Mouse (Mus musculus) bone marrow, adult 2 months (tissue): Measurements from ENCODE around the gene Gm10160. TPM values are rescaled to one million over a fixed set of nuclear protein-coding genes. Genes with fewer than 3 reads are reported as not detected.

ENCODE experiments used
- H3K27ac ChIP-seq: fragments of 200-500 bp; 2 replicates; pipeline ENCODE4 v1.5.1; 2012; ENCODE audit warnings: low read depth, mild to moderate bottlenecking, control low read depth, inconsistent platforms, low read length; ENCODE audit not compliant: control insufficient read depth, poor library complexity, insufficient read depth
- H3K4me1 ChIP-seq: fragments of 200-500 bp; 2 replicates; pipeline ENCODE4 v1.6.1; 2011; ENCODE audit warnings: low read length; ENCODE audit not compliant: control insufficient read depth, insufficient read depth
- H3K4me3 ChIP-seq: fragments of 200-500 bp; replicated peaks from 2 replicates; pipeline ENCODE3; 2011; ENCODE audit warnings: mild to moderate bottlenecking, low read depth, low read length, control low read depth; ENCODE audit not compliant: control insufficient read depth
- CTCF ChIP-seq: fragments of 200-500 bp; IDR thresholded peaks from 2 replicates; pipeline ENCODE4 v1.5.1; 2011; ENCODE audit warnings: low read length, control low read depth; ENCODE audit not compliant: control insufficient read depth, insufficient read depth
- POLR2A ChIP-seq: fragments of 200-500 bp; IDR thresholded peaks from 2 replicates; pipeline ENCODE4 v1.6.1; 2011; ENCODE audit warnings: low read depth, mild to moderate bottlenecking, control low read depth, low read length, borderline replicate concordance; ENCODE audit not compliant: control insufficient read depth
- WGBS: fragments of 180-500 bp; shearing (Covaris S2); methylation state at CpG from one replicate; pipeline ENCODE4 v1.1.7; 2018; 5-methylcytosine and 5-hydroxymethylcytosine counted together
- polyA plus RNA-seq: library from polyadenylated mRNA; stranded (reverse); fragments of >200 nt; gene quantifications from 2 replicates; pipeline ENCODE4 v1.2.4, GENCODE M21; 2011; ENCODE audit warnings: low replicate concordance; ENCODE audit not compliant: missing spikeins, insufficient read depth, insufficient read length

Gene Gm10160
- polyA plus RNA-seq, 1 experiment = not detected

GRCm38 (mm10) chr7:81873807-81874206 lies 18.2 kb upstream of the Gm10160 start:
- Histone ChIP-seq H3K27ac (no peak overlapping the region), H3K4me3 (no peak overlapping the region), H3K4me1 (no peaks in the 10 kb centered on the region)
- WGBS = 21% methylated on average over 1 of the region's 1 CpGs
- TF ChIP-seq CTCF (no peak), POLR2A (no peak)

DNA sequence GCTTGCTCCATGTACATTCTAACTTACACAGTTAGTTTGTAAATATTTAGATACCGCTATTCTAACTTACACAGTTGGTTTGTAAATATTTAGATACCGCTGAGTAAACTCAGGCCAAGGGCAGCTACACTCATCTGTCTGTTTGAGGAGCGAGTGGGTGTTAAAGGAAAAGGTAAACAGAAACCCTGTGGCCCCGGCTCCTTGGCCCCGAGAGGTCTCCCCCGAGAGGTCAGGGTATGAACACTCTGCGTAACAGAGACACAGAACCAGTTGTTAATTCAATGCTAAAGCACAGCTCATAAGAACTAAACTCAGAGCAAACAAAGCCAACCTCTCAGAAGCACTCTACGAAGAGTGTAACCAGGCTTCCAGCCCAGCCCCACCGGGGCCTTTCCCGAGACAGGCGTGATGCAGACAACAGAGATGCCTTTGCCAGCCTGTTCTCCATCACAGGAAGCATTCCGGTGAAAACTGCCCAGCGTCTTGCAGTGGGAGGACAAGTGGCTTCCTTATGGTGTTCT lies 17.0 kb upstream of the Gm10160 start:
- TF ChIP-seq POLR2A (no peak), CTCF (no peak)
- Histone ChIP-seq H3K27ac (no peak overlapping the region), H3K4me1 (no peaks in the 10 kb centered on the region), H3K4me3 (no peak overlapping the region)
- WGBS = 87% methylated on average over 13 of the region's 13 CpGs

DNA sequence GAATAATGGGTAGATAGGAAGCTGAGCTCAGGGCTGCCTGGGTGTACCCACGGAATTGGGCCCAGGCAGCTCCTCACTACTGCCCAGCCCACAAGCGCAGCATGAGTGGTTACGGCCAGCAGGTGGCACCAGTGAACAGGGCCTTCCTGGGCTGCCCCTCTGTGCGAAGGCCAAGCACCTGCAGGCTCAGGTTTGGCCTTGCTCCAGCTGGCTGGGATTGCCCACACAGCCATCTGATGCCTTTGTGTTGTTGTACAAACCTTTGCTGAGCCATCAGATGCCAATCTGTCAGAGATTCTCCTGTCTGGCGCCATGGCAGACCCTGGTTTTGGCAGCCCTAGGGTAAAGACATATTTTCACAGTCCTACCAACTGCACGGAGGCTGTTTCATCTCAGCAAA lies 12.6 kb upstream of the Gm10160 start:
- H3K27ac ChIP-seq = no peak overlapping the region
- H3K4me1 ChIP-seq = peaks cover 3% of the 10 kb centered on the region; the same call in 1 of the 2 replicates
- WGBS = 33% methylated on average over 6 of the region's 6 CpGs
- H3K4me3 ChIP-seq = no peak overlapping the region
- peak; percentile 96 for TF ChIP-seq CTCF
- TF ChIP-seq POLR2A = 0 out of 2 replicates have a peak, but pooled peaks have one; percentile 23

GRCm38 (mm10) chr7:81867231-81867930 lies 11.8 kb upstream of the Gm10160 start:
- Histone ChIP-seq H3K4me1 (peaks cover 3% of the 10 kb centered on the region; the same call in 1 of the 2 replicates), H3K27ac (no peak overlapping the region), H3K4me3 (no peak overlapping the region)
- TF ChIP-seq POLR2A (no peak), CTCF (no peak)
- WGBS = 77% methylated on average over 9 of the region's 9 CpGs

GRCm38 (mm10) chr7:81865937-81866336 lies 10.3 kb upstream of the Gm10160 start:
- TF ChIP-seq POLR2A = no peak
- TF ChIP-seq CTCF = no peak
- WGBS = 84% methylated on average over 6 of the region's 6 CpGs
- H3K4me1 ChIP-seq = peaks cover 7% of the 10 kb centered on the region; the same call in 1 of the 2 replicates
- H3K4me3 ChIP-seq = no peak overlapping the region
- no peak overlapping the region for H3K27ac ChIP-seq

DNA sequence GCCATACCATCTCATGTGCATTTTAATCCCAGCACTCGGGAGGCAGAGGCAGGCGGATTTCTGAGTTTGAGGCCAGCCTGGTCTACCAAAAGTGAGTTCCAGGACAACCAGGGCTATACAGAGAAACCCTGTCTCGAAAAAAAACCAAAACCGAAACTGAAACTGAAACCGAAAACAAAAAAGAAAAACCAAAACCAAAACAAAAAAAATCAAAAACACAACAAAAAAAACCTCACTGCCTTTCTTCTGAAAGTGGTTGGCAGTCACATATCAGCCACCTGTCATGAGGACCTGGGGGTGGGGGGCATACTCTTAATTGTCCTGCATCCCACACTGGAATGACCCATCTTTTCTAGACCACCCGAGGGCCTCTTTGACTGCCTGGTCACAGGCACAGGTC lies 9.0 kb upstream of the Gm10160 start:
- WGBS = 75% methylated on average over 6 of the region's 6 CpGs
- Histone ChIP-seq H3K4me3 (no peak overlapping the region), H3K27ac (no peak overlapping the region), H3K4me1 (peaks cover 7% of the 10 kb centered on the region; the same call in 1 of the 2 replicates)
- TF ChIP-seq CTCF (no peak), POLR2A (no peak)

DNA sequence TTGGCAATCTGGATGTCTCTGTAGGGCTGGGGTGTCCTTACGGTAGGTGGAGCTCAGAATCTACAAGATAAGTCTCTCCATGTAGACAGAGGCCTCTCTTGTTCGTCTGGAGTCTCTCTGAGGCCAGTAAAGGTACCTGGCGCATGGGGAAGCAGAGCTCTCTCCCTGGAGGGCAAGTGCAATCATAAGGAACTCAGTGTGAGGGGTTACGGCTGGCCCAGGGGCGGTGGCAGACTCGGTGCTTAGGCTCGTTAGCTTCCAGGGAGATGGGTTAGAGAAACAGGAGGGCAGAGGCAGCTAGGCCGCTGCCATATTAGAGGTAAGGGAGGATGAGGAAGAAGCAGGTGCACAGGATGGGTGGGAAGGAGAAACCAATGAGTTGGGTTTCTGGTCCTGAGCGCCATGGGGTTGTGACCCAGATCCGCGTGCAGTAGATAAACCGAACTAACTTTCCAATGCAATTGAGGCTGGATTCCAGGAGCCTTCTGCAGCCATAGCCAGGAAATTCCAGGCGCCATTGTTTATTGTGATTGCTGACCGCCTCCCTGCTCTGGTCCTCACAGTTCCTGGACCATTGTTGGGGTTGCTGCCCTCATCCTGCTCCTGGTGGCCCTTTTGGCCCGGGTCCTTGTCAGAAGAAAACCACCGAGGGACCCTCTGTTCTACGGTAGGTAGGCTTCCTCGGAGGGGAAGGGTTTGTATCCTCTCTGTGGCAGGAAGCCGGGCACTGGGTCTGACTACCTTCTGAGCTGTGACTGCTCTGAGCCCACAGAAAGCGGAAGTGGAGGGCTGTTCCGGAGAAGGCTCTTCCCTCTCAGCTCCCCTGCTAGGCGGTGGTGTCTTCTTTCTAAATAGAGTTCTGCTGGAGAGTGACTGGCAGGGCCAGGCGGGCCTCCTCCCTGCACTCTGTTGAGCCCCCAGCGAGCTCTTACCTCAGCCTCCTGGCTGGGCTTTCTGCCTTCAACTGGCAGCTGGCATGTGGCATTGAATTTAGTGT lies 7.3 kb upstream of the Gm10160 start:
- 20% methylated on average over 24 of the region's 24 CpGs for WGBS
- H3K4me3 ChIP-seq = peak overlapping the region; percentile 84

GRCm38 (mm10) chr7:81861921-81862320 lies 6.3 kb upstream of the Gm10160 start:
- TF ChIP-seq CTCF (no peak), POLR2A (no peak)
- Histone ChIP-seq H3K4me1 (peaks cover 9% of the 10 kb centered on the region; the same call in 1 of the 2 replicates), H3K27ac (peak overlapping the region; percentile 90), H3K4me3 (peak overlapping the region; percentile 84)
- WGBS = 49% methylated on average over 4 of the region's 4 CpGs

More for the DNA sequence above, 7.3 kb upstream of the Gm10160 start:
- no peak for TF ChIP-seq POLR2A
- TF ChIP-seq CTCF = no peak
- Histone ChIP-seq H3K27ac (peak overlapping the region; percentile 90), H3K4me1 (peaks cover 9% of the 10 kb centered on the region; the same call in 1 of the 2 replicates)
